ENCODE assay signal across 8 mouse cellular contexts in genomic region chr3:138643951-138644285, GRCm38 (mm10).
DNase-seq lines count a peak whose midpoint lies in the region; ATAC-seq and TF ChIP-seq lines count a peak whose summit lies in the region.

No protein-coding gene starts in this region.

- TF ChIP-seq CTCF in cerebellum, adult 2 months (IDR thresholded peaks at IDR 0.05; ENCODE audit: borderline replicate concordance, insufficient read depth, low read depth, low read length): no peak

- no peak for DNase-seq in heart, embryonic 10.5 days (ENCODE audit: low spot score)
- DNase-seq in heart, postnatal 10 days: no peak
- no peak for DNase-seq in embryonic facial prominence, embryonic 11.5 days (ENCODE audit: low spot score)
- no peak for DNase-seq in hindbrain, embryonic 14.5 days (ENCODE audit: low spot score)
- no peak for DNase-seq in adrenal gland, adult 8-10 months
- DNase-seq in cerebellum, adult 2 months: no peak
- DNase-seq in embryo, embryonic 9.5 days (ENCODE audit: extremely low spot score): no peak

- intact Hi-C loops in heart, postnatal 10 days (cut with DNase I): loop anchor here (5.0 to 10.0 kb wide), 2 partner anchors 263 to 551 kb away; no protein-coding TSS in a partner anchor

- peaks cover 4% of the 10 kb centered on the region; the same call in 1 of the 2 replicates for H3K27me3 ChIP-seq in heart, embryonic 10.5 days (ENCODE audit: insufficient read depth, poor library complexity, severe bottlenecking)
- H3K27me3 ChIP-seq in embryonic facial prominence, embryonic 11.5 days (ENCODE audit: control insufficient read depth, insufficient read depth, low read length): no peaks in the 10 kb centered on the region
- no peaks in the 10 kb centered on the region for H3K27me3 ChIP-seq in hindbrain, embryonic 14.5 days (ENCODE audit: control insufficient read depth, insufficient read depth, low read length)
- no peaks in the 10 kb centered on the region; the same call in none of the 2 replicates for H3K27me3 ChIP-seq in midbrain, embryonic 12.5 days
- no peaks in the 10 kb centered on the region for H3K27me3 ChIP-seq in cerebellum, adult 2 months (ENCODE audit: control insufficient read depth, insufficient read depth, low read length)

- no peak for TF ChIP-seq POLR2A in cerebellum, adult 2 months (IDR thresholded peaks at IDR 0.05; ENCODE audit: borderline replicate concordance, insufficient read depth, low read length)

- ATAC-seq in embryonic facial prominence, embryonic 11.5 days (replicated peaks; ENCODE audit: insufficient number of reproducible peaks, low FRiP score, low TSS enrichment, low read depth): no peak
- peak; percentile 3; the same call in 1 of the 2 replicates for ATAC-seq in hindbrain, embryonic 14.5 days (ENCODE audit: low FRiP score)
- ATAC-seq in midbrain, embryonic 12.5 days (ENCODE audit: low FRiP score, low read depth): no peak

- H3K4me2 ChIP-seq in embryonic facial prominence, embryonic 11.5 days (ENCODE audit: low read depth, low read length): peak overlapping the region; percentile 58
- H3K4me2 ChIP-seq in hindbrain, embryonic 14.5 days (replicated peaks): peak overlapping the region; percentile 48
- H3K4me2 ChIP-seq in midbrain, embryonic 12.5 days (replicated peaks): peak overlapping the region; percentile 49

- H3K36me3 ChIP-seq in heart, embryonic 10.5 days: no peaks in the 10 kb centered on the region
- no peaks in the 10 kb centered on the region for H3K36me3 ChIP-seq in embryonic facial prominence, embryonic 11.5 days (replicated peaks; ENCODE audit: control insufficient read depth, insufficient read depth, low read depth, low read length)
- no peaks in the 10 kb centered on the region for H3K36me3 ChIP-seq in hindbrain, embryonic 14.5 days (replicated peaks; ENCODE audit: control insufficient read depth, insufficient read depth)
- H3K36me3 ChIP-seq in midbrain, embryonic 12.5 days: no peaks in the 10 kb centered on the region

- H3K4me1 ChIP-seq in heart, embryonic 10.5 days: peaks cover 21% of the 10 kb centered on the region
- 0 out of 2 replicates have a peak, but pooled peaks cover 2% of the 10 kb centered on the region for H3K4me1 ChIP-seq in embryonic facial prominence, embryonic 11.5 days (ENCODE audit: control insufficient read depth, insufficient read depth, low read length)
- H3K4me1 ChIP-seq in hindbrain, embryonic 14.5 days (replicated peaks; ENCODE audit: control insufficient read depth, insufficient read depth, low read length): peaks cover 12% of the 10 kb centered on the region
- H3K4me1 ChIP-seq in midbrain, embryonic 12.5 days: peaks cover 21% of the 10 kb centered on the region
- no peaks in the 10 kb centered on the region for H3K4me1 ChIP-seq in cerebellum, adult 2 months (ENCODE audit: control insufficient read depth, insufficient read depth, low read length)

- H3K9me3 ChIP-seq in heart, embryonic 10.5 days: no peaks in the 10 kb centered on the region
- no peaks in the 10 kb centered on the region for H3K9me3 ChIP-seq in embryonic facial prominence, embryonic 11.5 days (replicated peaks; ENCODE audit: control insufficient read depth, low read length)
- H3K9me3 ChIP-seq in hindbrain, embryonic 14.5 days (ENCODE audit: control insufficient read depth, low read length): no peaks in the 10 kb centered on the region
- peaks cover 4% of the 10 kb centered on the region; the same call in 1 of the 2 replicates for H3K9me3 ChIP-seq in midbrain, embryonic 12.5 days

- peak overlapping the region; percentile 50 for H3K9ac ChIP-seq in embryonic facial prominence, embryonic 11.5 days (replicated peaks; ENCODE audit: low read length)
- peak overlapping the region; percentile 26 for H3K9ac ChIP-seq in hindbrain, embryonic 14.5 days
- 0 out of 2 replicates have a peak overlapping the region, but pooled peaks have one; percentile 11 for H3K9ac ChIP-seq in midbrain, embryonic 12.5 days (replicated peaks)

- H3K27ac ChIP-seq in heart, embryonic 10.5 days: peak overlapping the region; percentile 75
- H3K27ac ChIP-seq in embryonic facial prominence, embryonic 11.5 days (replicated peaks; ENCODE audit: low read depth, low read length): no peak overlapping the region
- H3K27ac ChIP-seq in hindbrain, embryonic 14.5 days: peak overlapping the region; percentile 51; the same call in 1 of the 2 replicates
- H3K27ac ChIP-seq in midbrain, embryonic 12.5 days (replicated peaks): peak overlapping the region; percentile 86
- H3K27ac ChIP-seq in cerebellum, adult 2 months (ENCODE audit: insufficient read depth, low read length): no peak overlapping the region

- H3K4me3 ChIP-seq in heart, embryonic 10.5 days: peak overlapping the region; percentile 58
- H3K4me3 ChIP-seq in embryonic facial prominence, embryonic 11.5 days (ENCODE audit: low read depth, low read length): peak overlapping the region; percentile 23
- peak overlapping the region; percentile 17 for H3K4me3 ChIP-seq in hindbrain, embryonic 14.5 days (replicated peaks; ENCODE audit: low read length)
- H3K4me3 ChIP-seq in midbrain, embryonic 12.5 days: peak overlapping the region; percentile 25
- H3K4me3 ChIP-seq in cerebellum, adult 2 months (replicated peaks; ENCODE audit: insufficient read depth, low read depth, low read length): no peak overlapping the region

- 12% methylated on average over 15 of the region's 15 CpGs for WGBS in heart, embryonic 10.5 days
- 18% methylated on average over 15 of the region's 15 CpGs for WGBS in embryonic facial prominence, embryonic 11.5 days
- WGBS in hindbrain, embryonic 14.5 days: 15% methylated on average over 15 of the region's 15 CpGs
- 17% methylated on average over 15 of the region's 15 CpGs for WGBS in midbrain, embryonic 12.5 days
- WGBS in cerebellum, adult 2 months: 55% methylated on average over 15 of the region's 15 CpGs

Comparison
In these comparisons a context has a peak if more than half of its experiments do, and no peak if none do; other contexts are left out.
1. H3K27ac ChIP-seq: peak in heart, embryonic 10.5 days (single experiment), hindbrain, embryonic 14.5 days (single experiment) and midbrain, embryonic 12.5 days (single experiment); none in embryonic facial prominence, embryonic 11.5 days (single experiment) and cerebellum, adult 2 months (single experiment).
2. Peak in every context shown above with its lines, with median percentiles within 50 percentile points of each other: H3K4me2 ChIP-seq and H3K9ac ChIP-seq.